ENCODE assay signal across 9 mouse cellular contexts in genomic region chr5:112870729-112871128, GRCm38 (mm10). TPM values are rescaled to one million over a fixed set of nuclear protein-coding genes. Genes with fewer than 3 reads are reported as not detected.
DNase-seq lines count a peak whose midpoint lies in the region; ATAC-seq lines count a peak whose summit lies in the region.
"Had no signal": no experiment of that assay in that cellular context is flagged by ENCODE, and none has a peak within 500 bp of the region (broad histone marks: within the 10 kb centered on the region; RNA-seq: fewer than 3 reads in every experiment).

No protein-coding gene starts in this region.

- DNase-seq in forebrain, embryonic 10.5 days (ENCODE audit: extremely low spot score, low spot score), result peak; percentile 74
- peak; percentile 85 for DNase-seq in adrenal gland, postnatal 10 days
- peak; percentile 83 for DNase-seq in embryo, embryonic 10.5 days (ENCODE audit: low spot score)
- peak; percentile 77 to 83 for DNase-seq in heart, postnatal 36 days
- peak; percentile 79 to 95 for DNase-seq in layer of hippocampus, postnatal 25 days (ENCODE audit: extremely low spot score in 1 of 2, low spot score in 1 of 2)
- DNase-seq in spleen, postnatal 36 days (ENCODE audit: low spot score in 2 of 2), result peak; percentile 14 to 25

- H3K9me3 ChIP-seq in forebrain, embryonic 10.5 days, result no peaks in the 10 kb centered on the region
- H3K9me3 ChIP-seq in forebrain, embryonic 12.5 days, result no peaks in the 10 kb centered on the region
- H3K9me3 ChIP-seq in midbrain, embryonic 12.5 days, result no peaks in the 10 kb centered on the region

- 22% methylated on average over 9 of the region's 9 CpGs for WGBS in forebrain, embryonic 10.5 days
- 20% methylated on average over 9 of the region's 9 CpGs for WGBS in forebrain, embryonic 12.5 days
- 20% methylated on average over 9 of the region's 9 CpGs for WGBS in midbrain, embryonic 12.5 days

- H3K27me3 ChIP-seq in forebrain, embryonic 10.5 days (ENCODE audit: poor library complexity, severe bottlenecking), result peaks cover 24% of the 10 kb centered on the region
- peaks cover 39% of the 10 kb centered on the region for H3K27me3 ChIP-seq in forebrain, embryonic 12.5 days
- H3K27me3 ChIP-seq in midbrain, embryonic 12.5 days, result peaks cover 72% of the 10 kb centered on the region

- no peak for ATAC-seq in forebrain, embryonic 12.5 days (ENCODE audit: low FRiP score)
- ATAC-seq in midbrain, embryonic 12.5 days (ENCODE audit: low FRiP score, low read depth), result 0 out of 2 replicates have a peak, but pooled peaks have one; percentile 19

- H3K4me2 ChIP-seq in forebrain, embryonic 12.5 days, result no peak overlapping the region
- H3K4me2 ChIP-seq in midbrain, embryonic 12.5 days (replicated peaks), result no peak overlapping the region

- intact Hi-C loops in heart, postnatal 36 days (cut with DNase I), result loop anchor here (1.0 to 10.0 kb wide), 3 partner anchors 144 to 294 kb away; partner anchors contain the start of gene Grk3

- H3K4me1 ChIP-seq in forebrain, embryonic 10.5 days, result peaks cover 3% of the 10 kb centered on the region; the same call in 1 of the 2 replicates
- H3K4me1 ChIP-seq in forebrain, embryonic 12.5 days, result no peaks in the 10 kb centered on the region
- no peaks in the 10 kb centered on the region for H3K4me1 ChIP-seq in midbrain, embryonic 12.5 days

- no peak overlapping the region for H3K9ac ChIP-seq in forebrain, embryonic 12.5 days
- H3K9ac ChIP-seq in midbrain, embryonic 12.5 days (replicated peaks), result no peak overlapping the region

- no peak overlapping the region for H3K4me3 ChIP-seq in forebrain, embryonic 10.5 days
- no peak overlapping the region for H3K4me3 ChIP-seq in forebrain, embryonic 12.5 days (replicated peaks)
- no peak overlapping the region for H3K4me3 ChIP-seq in midbrain, embryonic 12.5 days

- H3K27ac ChIP-seq in forebrain, embryonic 10.5 days, result no peak overlapping the region
- no peak overlapping the region for H3K27ac ChIP-seq in forebrain, embryonic 12.5 days
- no peak overlapping the region for H3K27ac ChIP-seq in midbrain, embryonic 12.5 days (replicated peaks)

- H3K36me3 ChIP-seq in forebrain, embryonic 10.5 days (replicated peaks), result no peaks in the 10 kb centered on the region
- no peaks in the 10 kb centered on the region for H3K36me3 ChIP-seq in forebrain, embryonic 12.5 days (replicated peaks)
- H3K36me3 ChIP-seq in midbrain, embryonic 12.5 days, result no peaks in the 10 kb centered on the region

RNA-seq across cellular contexts. Expression of gene Myo18b, which starts 25.4 kb away (rescaled TPM):
- polyA plus RNA-seq in forebrain, embryonic 10.5 days (2016; fragmentation: Nextera tagmentation; extraction: Ambion mirVana), result 0.10 and 0.27 TPM in 2 replicates
- polyA plus RNA-seq in forebrain, embryonic 12.5 days (2016; fragmentation: Nextera tagmentation; extraction: Ambion mirVana), result 0.65 and 0.83 TPM in 2 replicates
- 10 to 100 TPM in 1 of 2 experiments, 1 to 10 TPM in 1; 6.4 to 20.1 TPM for total RNA-seq in adrenal gland, postnatal 10 days (2021)
- total RNA-seq in heart, postnatal 36 days (2021), result 100 to 1,000 TPM; 242 to 244 TPM
- 1 to 10 TPM; 1.0 to 1.7 TPM for total RNA-seq in layer of hippocampus, postnatal 25 days (2021)
- 1.8 and 2.1 TPM in 2 replicates for polyA plus RNA-seq in midbrain, embryonic 12.5 days (2016; fragmentation: Nextera tagmentation; extraction: Ambion mirVana)
- polyA plus RNA-seq: C2C12 had no signal

Comparison
In these comparisons a context has a peak if more than half of its experiments do, and no peak if none do; other contexts are left out.
1. DNase-seq: peak in every context shown above with its lines; median percentile 87 in layer of hippocampus, postnatal 25 days; 85 in adrenal gland, postnatal 10 days; 83 in embryo, embryonic 10.5 days; 80 in heart, postnatal 36 days; 74 in forebrain, embryonic 10.5 days; 20 in spleen, postnatal 36 days.
2. RNA of gene Myo18b, which starts 25.4 kb away (total RNA-seq): 242 to 244 TPM in heart, postnatal 36 days; 6.4 to 20.1 TPM in adrenal gland, postnatal 10 days and 1.0 to 1.7 TPM in layer of hippocampus, postnatal 25 days; every median in the first group is over 10 times any median in the second.